Mouse (Mus musculus) heart, adult 18-20 months (tissue): ENCODE measurements at regions not wholly inside any gene's neighbourhood (a gene's known extent, or its start where the extent isn't known, plus 50 kb on each side); places are given as distances from the start of the nearest gene placed in this dataset.

Experiments
- DNase-seq, 2 experiments: peaks; one replicate each; pipeline ENCODE4 v3.0.0; 2021 to 2022; ENCODE audit warnings: mixed read lengths in 1 of 2

GRCm38 (mm10) chr11:20882756-20883155 lies 51.9 kb upstream of the Lgalsl start:
- no peak for DNase-seq

GRCm38 (mm10) chr11:20883907-20884306 lies 53.1 kb upstream of the Lgalsl start:
- DNase-seq, result no peak

DNA sequence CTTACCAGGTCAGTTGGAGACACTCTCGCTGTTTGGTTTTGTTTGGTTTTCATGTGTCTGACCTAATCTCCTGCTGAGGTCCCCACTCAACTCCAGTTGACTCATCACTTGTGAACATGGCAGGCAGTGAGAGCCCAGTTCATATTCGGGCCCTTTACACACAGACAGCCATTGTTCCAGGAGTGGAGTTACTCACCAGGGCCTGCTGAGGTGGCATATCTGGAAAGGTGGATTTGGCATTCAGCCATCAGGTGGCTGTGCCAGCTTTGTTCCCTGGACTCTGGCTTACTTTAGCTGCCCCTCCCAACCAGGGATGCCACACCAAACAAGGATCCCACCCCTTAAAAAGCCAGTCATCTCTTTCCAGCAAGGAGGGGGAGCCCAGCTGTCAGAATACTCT lies 56.2 kb upstream of the Lgalsl start:
- no peak for DNase-seq

DNA sequence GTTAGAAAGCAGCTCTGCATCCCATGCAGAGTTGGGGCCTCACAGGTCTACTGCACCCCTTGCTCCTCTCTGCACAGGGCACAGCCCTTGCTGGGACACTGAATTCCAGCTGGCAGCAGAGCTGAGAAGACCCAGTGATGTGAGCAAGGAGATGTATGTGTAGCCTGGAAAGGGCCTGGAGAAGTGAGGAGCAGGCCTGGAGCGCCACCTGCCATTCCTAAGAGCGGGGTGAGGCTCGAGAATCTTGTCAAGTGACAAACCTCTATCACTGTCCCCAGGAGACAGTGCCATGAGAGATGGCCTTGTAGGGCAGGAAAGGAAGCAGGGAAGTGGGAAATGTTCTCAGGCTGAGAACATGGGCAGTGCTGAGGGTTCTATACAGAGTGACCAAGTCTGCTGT lies 59.6 kb upstream of the Lgalsl start:
- no peak for DNase-seq

DNA sequence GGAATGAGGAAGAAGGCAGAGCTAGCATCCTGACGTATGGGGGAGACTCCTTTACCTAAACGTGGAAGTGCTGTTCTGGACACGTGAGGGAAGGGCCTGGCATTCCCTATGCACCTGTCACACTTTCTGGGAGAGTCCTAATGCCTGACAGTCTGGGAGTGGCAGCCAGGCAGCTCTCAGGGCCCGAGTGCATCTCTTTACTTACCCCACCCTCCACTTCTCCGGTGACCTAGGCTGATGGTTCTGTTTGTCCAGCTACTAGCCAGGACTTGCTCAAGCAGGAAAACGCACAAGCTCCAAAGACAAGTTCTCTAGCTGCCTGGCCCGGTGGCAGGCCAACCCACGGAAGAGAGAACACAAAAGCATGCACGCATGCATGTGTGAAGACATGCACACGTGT lies 60.9 kb upstream of the Lgalsl start:
- no peak for DNase-seq

DNA sequence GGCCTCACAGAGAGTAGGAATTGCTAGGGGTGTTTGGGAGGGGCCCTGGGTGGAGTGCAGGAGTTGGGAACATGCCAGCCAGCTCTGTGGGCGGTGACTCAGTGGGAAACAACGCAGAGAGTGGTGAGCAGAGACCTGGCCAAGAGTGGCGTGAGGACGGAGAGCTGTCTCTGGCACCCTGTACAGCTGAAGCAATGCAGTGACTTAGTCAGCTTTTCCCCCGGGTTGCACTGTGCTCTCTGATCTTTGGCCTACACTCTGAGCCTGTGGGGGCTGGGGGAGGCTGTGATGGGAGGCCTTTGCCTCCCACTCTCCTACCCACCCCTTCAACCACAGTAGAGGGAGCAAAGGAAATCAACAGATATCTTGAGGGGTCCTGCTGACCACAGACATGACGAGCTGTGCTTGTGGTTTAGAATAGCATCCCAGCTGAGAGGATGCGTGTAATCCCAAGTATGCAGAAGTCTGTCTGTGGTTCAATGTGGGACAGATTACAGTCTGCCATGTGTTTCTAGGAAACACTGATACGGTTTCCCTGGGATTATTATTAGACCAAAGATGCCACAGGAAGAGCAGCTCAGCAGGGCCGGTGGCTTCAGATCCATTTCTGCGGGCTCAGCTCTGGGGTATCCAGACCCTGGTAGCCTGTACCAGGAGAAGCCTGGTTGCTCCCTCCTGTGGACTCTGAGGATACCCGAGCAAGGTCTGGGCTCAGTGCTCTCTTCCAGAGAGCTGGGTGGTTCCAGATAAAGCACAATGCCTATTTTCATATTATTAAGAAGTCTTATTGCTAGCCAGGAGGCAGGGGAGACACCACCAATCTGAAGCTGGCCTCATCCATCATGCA lies 65.6 kb upstream of the Lgalsl start:
- DNase-seq, result peak; percentile 63 to 72

DNA sequence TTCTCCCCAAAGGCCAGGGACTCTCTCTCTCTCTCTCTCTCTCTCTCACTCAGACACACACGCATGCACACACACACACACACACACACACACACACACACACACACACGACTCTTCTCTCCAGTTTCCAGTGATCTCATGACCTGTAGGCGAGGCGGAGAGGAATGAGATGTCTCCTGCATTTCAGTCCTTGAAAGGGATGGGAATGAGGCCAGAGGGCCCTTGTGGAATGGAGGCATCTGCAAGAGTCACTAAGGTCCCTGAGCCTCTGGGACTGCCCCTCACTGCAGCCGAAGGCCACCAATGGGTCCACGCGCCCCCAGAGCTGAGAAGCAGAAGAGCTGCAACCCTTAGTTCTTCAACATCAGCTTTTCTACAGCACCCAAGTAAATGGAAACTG lies 66.6 kb upstream of the Lgalsl start:
- no peak for DNase-seq

DNA sequence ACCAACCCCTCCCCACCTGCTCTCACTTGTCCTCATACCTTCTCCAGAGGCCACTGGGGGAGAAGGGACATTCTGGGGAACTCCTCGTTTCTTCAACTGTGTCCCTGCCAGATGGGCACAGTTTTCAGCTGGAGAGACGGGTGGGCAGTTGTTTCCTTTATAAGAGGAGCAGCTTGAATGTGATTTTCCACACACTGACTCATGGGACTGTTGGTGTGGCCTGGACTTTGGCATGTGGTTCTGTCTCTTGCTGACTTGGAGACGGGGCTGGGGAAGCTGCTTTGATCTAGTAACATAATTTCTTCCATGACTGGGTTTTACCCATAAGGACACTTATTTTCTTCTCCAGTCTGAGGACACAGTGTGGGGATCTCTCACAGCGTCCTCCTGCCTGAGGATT lies 67.7 kb upstream of the Lgalsl start:
- peak; percentile 31 to 33 for DNase-seq

DNA sequence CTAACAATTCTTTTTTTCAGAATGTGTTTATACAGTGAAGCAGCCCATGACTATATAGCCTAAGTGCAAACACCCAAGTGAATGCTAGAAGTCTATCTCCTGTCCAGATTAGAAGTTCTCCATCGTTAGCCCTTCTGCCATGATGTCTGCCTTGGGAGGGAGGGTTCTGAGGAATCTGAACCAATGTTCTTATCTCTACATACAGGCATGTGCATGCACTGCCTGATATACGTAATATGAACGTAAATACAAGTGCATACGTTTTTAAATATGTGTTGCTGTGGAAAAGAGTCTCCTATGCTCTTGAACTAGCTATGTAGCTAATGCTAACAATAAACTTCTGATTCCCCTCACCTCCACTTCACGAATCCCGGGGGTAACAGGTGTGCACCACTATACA lies 68.9 kb upstream of the Lgalsl start:
- DNase-seq, result no peak

DNA sequence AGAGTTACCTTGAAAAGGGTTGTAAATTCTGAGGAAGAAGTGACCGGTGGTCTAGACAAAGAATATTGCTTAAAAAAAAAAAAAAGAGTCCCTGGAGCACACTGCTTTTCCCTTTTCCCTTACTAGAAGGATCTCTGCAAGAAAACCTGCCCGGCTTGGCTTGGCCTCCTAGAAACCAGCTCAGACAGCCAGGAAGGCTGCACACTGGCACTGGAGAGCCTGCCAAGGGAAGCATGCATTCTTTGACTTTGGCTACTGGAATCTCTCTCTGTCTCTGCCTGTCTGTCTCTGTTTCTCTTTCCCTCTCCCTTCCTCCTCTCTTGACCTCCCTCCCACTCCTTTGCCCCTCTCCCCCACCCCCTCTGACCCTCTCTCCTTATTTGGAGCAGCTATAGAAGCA lies 71.1 kb upstream of the Lgalsl start:
- peak in 1 of 2 experiments; percentile 15 for DNase-seq

DNA sequence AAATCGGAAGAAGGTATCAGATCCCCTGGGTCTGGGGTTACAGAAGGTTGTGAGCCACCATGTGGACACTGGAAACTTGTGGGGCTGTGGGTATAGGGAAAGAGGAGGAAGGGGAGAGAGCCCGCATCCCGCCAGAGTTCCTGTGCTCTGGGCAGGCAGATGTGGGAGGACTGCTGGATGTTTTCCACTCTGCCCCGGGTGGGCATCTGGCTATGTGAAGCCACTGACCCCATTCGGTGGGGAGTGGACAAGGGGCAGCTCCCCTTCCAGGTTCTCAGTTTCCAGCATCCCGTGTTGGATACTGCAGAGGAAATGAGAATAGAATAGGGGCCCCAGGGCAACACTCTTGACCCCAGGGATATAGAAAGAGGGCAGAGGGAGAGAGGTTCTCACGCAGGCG lies 72.1 kb upstream of the Lgalsl start:
- no peak for DNase-seq

DNA sequence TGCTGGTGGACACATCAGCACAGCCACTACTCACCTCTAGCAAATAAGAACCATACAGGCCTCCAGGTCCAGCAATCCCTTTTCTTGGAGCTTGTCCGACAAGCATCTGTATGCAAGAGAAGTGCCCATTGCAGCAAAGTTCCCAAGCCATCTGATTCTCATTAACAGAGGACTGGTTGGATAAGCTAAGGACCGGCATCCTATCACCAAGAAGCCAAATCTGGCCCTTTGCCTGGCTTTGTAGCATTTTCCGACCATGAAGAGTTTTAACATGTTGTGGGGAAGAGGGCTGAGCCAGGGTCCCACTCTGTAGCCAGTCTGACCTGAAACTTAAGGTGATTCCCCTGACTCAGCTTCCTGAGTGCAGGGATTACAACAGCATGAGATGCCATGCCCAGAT lies 77.1 kb upstream of the Lgalsl start:
- no peak for DNase-seq

- DNase-seq, result no peak
Measured at GRCm38 (mm10) chr11:20908471-20908870, 77.6 kb upstream of the Lgalsl start.

GRCm38 (mm10) chr11:20913042-20913441 lies 82.2 kb upstream of the Lgalsl start:
- no peak for DNase-seq

DNA sequence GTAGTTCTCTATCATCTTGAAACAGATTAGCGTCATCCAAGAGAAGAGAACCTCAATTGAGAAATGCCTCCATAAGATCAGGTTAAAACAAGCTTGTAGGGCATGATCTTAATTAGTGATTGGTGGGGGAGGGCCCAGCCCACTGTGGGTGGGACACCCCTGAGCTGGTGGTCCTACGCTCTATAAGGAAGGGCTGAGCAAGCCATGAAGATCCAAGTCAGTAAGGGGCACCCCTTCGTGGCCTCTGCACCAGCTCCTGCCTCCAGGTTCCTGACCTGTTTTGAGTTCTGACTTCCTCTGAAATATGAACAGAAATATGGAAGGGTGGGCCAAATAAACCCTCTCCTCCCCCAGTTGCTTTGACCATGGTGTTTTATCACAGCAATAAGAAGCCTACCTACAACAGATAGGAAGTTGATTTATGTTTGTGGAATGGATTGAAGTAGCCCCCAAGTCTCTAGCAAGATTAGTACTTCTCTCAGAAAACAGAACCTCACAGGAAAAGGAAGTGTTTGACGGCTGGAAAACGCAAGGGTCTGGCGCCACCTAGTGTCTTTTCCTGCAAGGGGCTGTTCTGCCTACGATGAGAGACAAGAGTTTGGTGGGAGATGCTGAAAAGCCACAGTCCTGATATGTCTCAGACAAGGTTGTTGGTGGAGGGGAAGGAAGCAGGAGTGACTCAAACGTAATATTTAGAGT lies 82.9 kb upstream of the Lgalsl start:
- DNase-seq, result peak; percentile 88 to 93

GRCm38 (mm10) chr11:20914297-20914997 lies 83.6 kb upstream of the Lgalsl start:
- DNase-seq, result peak in 1 of 2 experiments; percentile 41

DNA sequence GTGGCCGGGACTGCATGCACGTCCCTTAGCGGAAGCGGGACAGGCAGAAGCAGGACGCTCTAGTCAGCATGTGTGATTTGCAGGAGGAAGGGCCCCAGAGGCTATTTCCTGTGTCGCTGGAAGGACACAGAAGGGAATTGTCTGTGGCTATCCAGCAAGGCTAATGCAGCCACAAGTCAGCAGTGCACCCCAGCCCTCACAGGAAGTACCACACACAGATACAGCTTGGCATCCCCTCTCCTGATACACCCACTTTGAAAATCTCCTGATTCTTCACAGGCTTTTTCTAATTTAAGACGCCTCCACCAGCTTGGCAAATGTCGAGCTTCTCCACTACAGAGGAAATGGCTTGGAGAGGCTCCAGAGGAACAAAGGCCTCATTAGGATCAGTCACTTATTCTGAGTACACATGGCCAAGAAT lies 84.3 kb upstream of the Lgalsl start:
- peak; percentile 79 to 90 for DNase-seq

DNA sequence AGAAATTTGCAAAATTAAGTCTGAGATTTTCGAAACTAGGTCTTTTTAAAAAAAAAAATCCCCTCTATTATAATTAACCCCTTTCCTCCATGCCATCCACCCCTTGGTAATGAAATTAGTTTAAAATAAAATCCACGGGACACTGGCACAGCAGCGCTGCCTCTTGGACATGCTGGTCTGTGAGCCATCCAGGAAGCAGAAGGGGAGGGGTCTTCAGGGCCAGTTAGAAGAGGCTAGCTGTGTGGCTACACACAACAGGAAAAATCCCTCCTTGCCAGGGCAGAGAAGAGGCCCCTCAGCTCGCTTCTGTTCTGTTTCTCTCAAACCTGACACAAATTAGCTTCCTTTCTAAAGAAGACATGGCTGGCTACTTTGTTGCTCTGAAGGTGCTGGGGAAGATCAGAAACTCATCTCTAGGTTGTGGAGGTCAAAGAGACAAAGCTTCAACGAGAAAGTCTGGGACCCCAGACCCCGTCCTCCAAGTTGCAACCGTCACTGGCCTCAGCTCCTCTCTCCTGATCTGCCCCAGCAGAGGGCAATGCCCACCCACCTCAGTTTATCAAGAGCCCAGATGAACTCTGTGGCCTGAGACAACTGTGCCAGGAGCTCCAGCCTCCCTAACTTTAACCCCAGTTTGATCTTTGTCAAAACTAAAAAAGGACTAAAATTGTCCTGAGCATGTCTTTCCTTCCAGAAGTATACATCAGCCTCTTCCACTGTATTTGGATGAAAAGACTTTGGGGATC lies 85.0 kb upstream of the Lgalsl start:
- DNase-seq, result no peak

GRCm38 (mm10) chr11:20916473-20916911 lies 85.6 kb upstream of the Lgalsl start:
- peak; percentile 56 to 63 for DNase-seq

DNA sequence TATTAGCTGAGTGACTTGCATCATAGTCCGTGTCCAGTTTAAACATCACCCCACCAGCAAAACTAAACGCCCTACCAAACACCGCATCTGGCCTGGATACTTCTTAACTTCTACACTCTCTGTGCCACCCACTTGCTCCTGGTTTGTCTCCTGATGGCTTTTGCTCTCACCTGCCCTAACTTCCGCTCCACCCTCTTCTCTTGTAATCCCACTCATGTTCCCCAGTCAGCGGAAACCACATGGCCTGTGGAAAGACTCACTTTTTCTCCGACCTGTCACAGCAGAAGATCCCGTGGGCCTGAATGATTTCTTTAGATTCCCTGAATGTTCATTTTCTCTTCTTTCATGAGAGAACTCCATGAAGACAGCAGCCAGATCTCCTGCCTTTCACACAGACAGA lies 86.1 kb upstream of the Lgalsl start:
- no peak for DNase-seq

GRCm38 (mm10) chr11:20917483-20917882 lies 86.6 kb upstream of the Lgalsl start:
- DNase-seq, result no peak

- DNase-seq, result no peak
Measured at GRCm38 (mm10) chr11:20923115-20923514, 92.3 kb upstream of the Lgalsl start.
